9 mouse cellular contexts compared by ENCODE assay signal in genomic region chr2:181147546-181148317, GRCm38 (mm10). TPM values are rescaled to one million over a fixed set of nuclear protein-coding genes. Genes with fewer than 3 reads are reported as not detected.
A peak's percentile ranks its signal among the peaks of the same experiment; 100 is the strongest.
DNase-seq lines count a peak whose midpoint lies in the region; ATAC-seq and TF ChIP-seq lines count a peak whose summit lies in the region.
"Had no signal": no experiment of that assay in that cellular context is flagged by ENCODE, and none has a peak within 500 bp of the region (broad histone marks: within the 10 kb centered on the region; RNA-seq: fewer than 3 reads in every experiment).

No protein-coding gene starts in this region.

- ATAC-seq in erythroblast, adult 5-6 weeks (replicated peaks; ENCODE audit: low FRiP score, poor library complexity, severe bottlenecking), result no peak
- 0 out of 2 replicates have a peak, but pooled peaks have one; percentile 39 for ATAC-seq in common myeloid progenitor, adult 5-6 weeks (replicated peaks; ENCODE audit: low read depth, poor library complexity, severe bottlenecking)
- ATAC-seq in heart, embryonic 15.5 days (replicated peaks; ENCODE audit: insufficient number of reproducible peaks, insufficient read depth, low FRiP score, low read depth), result peak; percentile 50

- no peak for TF ChIP-seq POLR2A in thymus, adult 2 months (IDR thresholded peaks at IDR 0.05; ENCODE audit: control insufficient read depth, extremely low read depth, insufficient read depth, low read length, poor library complexity)

- H3K4me2 ChIP-seq in heart, embryonic 15.5 days, result peak overlapping the region; percentile 75

- H3K36me3 ChIP-seq in erythroblast, embryonic 14.5 days (ENCODE audit: control insufficient read depth), result no peaks in the 10 kb centered on the region
- H3K36me3 ChIP-seq in heart, embryonic 15.5 days, result peaks cover 20% of the 10 kb centered on the region; the same call in 1 of the 2 replicates
- H3K36me3 ChIP-seq in midbrain, embryonic 10.5 days, result no peaks in the 10 kb centered on the region
- no peaks in the 10 kb centered on the region for H3K36me3 ChIP-seq in thymus, adult 2 months (ENCODE audit: control insufficient read depth, insufficient read depth, low read length)

- peak overlapping the region; percentile 9 for H3K4me3 ChIP-seq in erythroblast, embryonic 14.5 days (replicated peaks)
- H3K4me3 ChIP-seq in heart, embryonic 15.5 days, result peak overlapping the region; percentile 46
- peak overlapping the region; percentile 68 for H3K4me3 ChIP-seq in midbrain, embryonic 10.5 days
- H3K4me3 ChIP-seq in thymus, adult 2 months (ENCODE audit: control insufficient read depth, insufficient read depth, low read length), result peak overlapping the region; percentile 30

- H3K9me3 ChIP-seq in erythroblast, embryonic 14.5 days (ENCODE audit: control insufficient read depth, low read length), result no peaks in the 10 kb centered on the region
- no peaks in the 10 kb centered on the region for H3K9me3 ChIP-seq in heart, embryonic 15.5 days (replicated peaks)
- no peaks in the 10 kb centered on the region for H3K9me3 ChIP-seq in midbrain, embryonic 10.5 days (replicated peaks)

- peaks cover 51% of the 10 kb centered on the region for H3K27me3 ChIP-seq in erythroblast, embryonic 14.5 days (ENCODE audit: control insufficient read depth)
- H3K27me3 ChIP-seq in heart, embryonic 15.5 days, result peaks cover 55% of the 10 kb centered on the region
- H3K27me3 ChIP-seq in midbrain, embryonic 10.5 days (ENCODE audit: low read depth, poor library complexity, severe bottlenecking), result peaks cover 74% of the 10 kb centered on the region
- H3K27me3 ChIP-seq in thymus, adult 2 months (ENCODE audit: control insufficient read depth, insufficient read depth, low read length), result peaks cover 3% of the 10 kb centered on the region; the same call in 1 of the 2 replicates

- WGBS in heart, embryonic 15.5 days, result 7% methylated on average over 61 of the region's 61 CpGs
- WGBS in midbrain, embryonic 10.5 days, result under 1% methylated on average over 61 of the region's 61 CpGs
- 2% methylated on average over 60 of the region's 61 CpGs for WGBS in thymus, adult 2 months

- H3K27ac ChIP-seq in heart, embryonic 15.5 days, result no peak overlapping the region
- peak overlapping the region; percentile 49; the same call in 1 of the 2 replicates for H3K27ac ChIP-seq in midbrain, embryonic 10.5 days (replicated peaks)
- H3K27ac ChIP-seq in thymus, adult 2 months (ENCODE audit: control insufficient read depth, insufficient read depth, low read length), result no peak overlapping the region

- no peak overlapping the region for H3K9ac ChIP-seq in heart, embryonic 15.5 days

- DNase-seq in kidney, postnatal 25 days, result peak; percentile 69 to 74
- peak; percentile 53 for DNase-seq in midbrain, embryonic 10.5 days (ENCODE audit: low spot score)
- DNase-seq in thymus, adult 2 months, result peak; percentile 15
- no peak for DNase-seq in adipocyte (ENCODE audit: low spot score)

- no peak for TF ChIP-seq CTCF in thymus, adult 2 months (IDR thresholded peaks at IDR 0.05; ENCODE audit: borderline replicate concordance, control insufficient read depth, extremely low read depth, insufficient read depth, low read length, poor library complexity)

- peaks cover 2% of the 10 kb centered on the region; the same call in 1 of the 2 replicates for H3K4me1 ChIP-seq in erythroblast, embryonic 14.5 days (ENCODE audit: control insufficient read depth)
- peaks cover 18% of the 10 kb centered on the region for H3K4me1 ChIP-seq in heart, embryonic 15.5 days (replicated peaks)
- peaks cover 16% of the 10 kb centered on the region for H3K4me1 ChIP-seq in midbrain, embryonic 10.5 days
- peaks cover 7% of the 10 kb centered on the region for H3K4me1 ChIP-seq in thymus, adult 2 months (replicated peaks; ENCODE audit: control insufficient read depth, insufficient read depth, low read length)

RNA-seq across cellular contexts. Expression of gene Eef1a2, which starts 9.1 kb away (rescaled TPM):
- not detected in 2 replicates for polyA plus RNA-seq in erythroblast, embryonic 14.5 days (2012)
- total RNA-seq in erythroblast, adult 5-6 weeks (2015; ENCODE audit: low replicate concordance), result not detected in 2 replicates
- not detected in 2 replicates for total RNA-seq in erythroblast, adult 5-6 weeks (2017; ENCODE audit: low replicate concordance)
- total RNA-seq in common myeloid progenitor, adult 5-6 weeks (2017), result not detected in 2 replicates
- 12.1 and 13.2 TPM in 2 replicates for polyA plus RNA-seq in heart, embryonic 15.5 days (2015; fragmentation: Nextera tagmentation; extraction: Ambion mirVana)
- polyA plus RNA-seq in midbrain, embryonic 10.5 days (2016; fragmentation: Nextera tagmentation; extraction: Ambion mirVana), result 0.29 TPM in 1 of 2 replicates, not detected in the other
- 2.7 and 42.5 TPM in 2 replicates for polyA plus RNA-seq in thymus, adult 2 months (2012; rRNA removed)

RNA-seq across cellular contexts. Expression of gene Kcnq2, which starts 12.6 kb away (rescaled TPM):
- 0.01 and 0.04 TPM in 2 replicates for polyA plus RNA-seq in erythroblast, embryonic 14.5 days (2012)
- not detected in 2 replicates for total RNA-seq in erythroblast, adult 5-6 weeks (2015; ENCODE audit: low replicate concordance)
- not detected in 2 replicates for total RNA-seq in erythroblast, adult 5-6 weeks (2017; ENCODE audit: low replicate concordance)
- 0.09 TPM in 1 of 2 replicates, not detected in the other for total RNA-seq in common myeloid progenitor, adult 5-6 weeks (2017)
- polyA plus RNA-seq in heart, embryonic 15.5 days (2015; fragmentation: Nextera tagmentation; extraction: Ambion mirVana), result 0.03 and 0.65 TPM in 2 replicates
- 3.5 and 9.7 TPM in 2 replicates for polyA plus RNA-seq in midbrain, embryonic 10.5 days (2016; fragmentation: Nextera tagmentation; extraction: Ambion mirVana)
- polyA plus RNA-seq in thymus, adult 2 months (2012; rRNA removed), result 0.24 and 0.32 TPM in 2 replicates
- total RNA-seq: heart, postnatal 36 days had no signal

RNA-seq across cellular contexts. Expression of gene Ppdpf, which starts 39.3 kb away (rescaled TPM):
- 31.8 and 38.4 TPM in 2 replicates for polyA plus RNA-seq in erythroblast, embryonic 14.5 days (2012)
- 45.6 and 74.6 TPM in 2 replicates for total RNA-seq in erythroblast, adult 5-6 weeks (2015; ENCODE audit: low replicate concordance)
- 3.9 and 6.9 TPM in 2 replicates for total RNA-seq in erythroblast, adult 5-6 weeks (2017; ENCODE audit: low replicate concordance)
- total RNA-seq in common myeloid progenitor, adult 5-6 weeks (2017), result 70.0 and 92.5 TPM in 2 replicates
- 146 and 165 TPM in 2 replicates for polyA plus RNA-seq in heart, embryonic 15.5 days (2015; fragmentation: Nextera tagmentation; extraction: Ambion mirVana)
- 375 and 418 TPM in 2 replicates for polyA plus RNA-seq in midbrain, embryonic 10.5 days (2016; fragmentation: Nextera tagmentation; extraction: Ambion mirVana)
- polyA plus RNA-seq in thymus, adult 2 months (2012; rRNA removed), result 191 and 219 TPM in 2 replicates

RNA-seq across cellular contexts. Expression of gene Ptk6, which starts 54.9 kb away (rescaled TPM):
- not detected in 2 replicates for polyA plus RNA-seq in erythroblast, embryonic 14.5 days (2012)
- total RNA-seq in erythroblast, adult 5-6 weeks (2015; ENCODE audit: low replicate concordance), result 0.21 TPM in 1 of 2 replicates, not detected in the other
- total RNA-seq in erythroblast, adult 5-6 weeks (2017; ENCODE audit: low replicate concordance), result 0.14 TPM in 1 of 2 replicates, not detected in the other
- not detected in 2 replicates for total RNA-seq in common myeloid progenitor, adult 5-6 weeks (2017)
- 0.05 TPM in 1 of 2 replicates, not detected in the other for polyA plus RNA-seq in heart, embryonic 15.5 days (2015; fragmentation: Nextera tagmentation; extraction: Ambion mirVana)
- polyA plus RNA-seq in midbrain, embryonic 10.5 days (2016; fragmentation: Nextera tagmentation; extraction: Ambion mirVana), result 0.07 TPM in 1 of 2 replicates, not detected in the other
- polyA plus RNA-seq in thymus, adult 2 months (2012; rRNA removed), result 0.22 and 0.32 TPM in 2 replicates

Comparison
In these comparisons a context has a peak if more than half of its experiments do, and no peak if none do; other contexts are left out.
1. H3K4me3 ChIP-seq: peak in every context shown above with its lines; median percentile 68 in midbrain, embryonic 10.5 days; 46 in heart, embryonic 15.5 days; 30 in thymus, adult 2 months; 9 in erythroblast, embryonic 14.5 days.